Mouse (Mus musculus) thymus, postnatal 14 days (tissue): Measurements from ENCODE around the gene Atg101.

ENCODE experiments used
- DNase-seq: peaks from one replicate; pipeline ENCODE4 v3.0.0; 2021

The Atg101 gene

DNA sequence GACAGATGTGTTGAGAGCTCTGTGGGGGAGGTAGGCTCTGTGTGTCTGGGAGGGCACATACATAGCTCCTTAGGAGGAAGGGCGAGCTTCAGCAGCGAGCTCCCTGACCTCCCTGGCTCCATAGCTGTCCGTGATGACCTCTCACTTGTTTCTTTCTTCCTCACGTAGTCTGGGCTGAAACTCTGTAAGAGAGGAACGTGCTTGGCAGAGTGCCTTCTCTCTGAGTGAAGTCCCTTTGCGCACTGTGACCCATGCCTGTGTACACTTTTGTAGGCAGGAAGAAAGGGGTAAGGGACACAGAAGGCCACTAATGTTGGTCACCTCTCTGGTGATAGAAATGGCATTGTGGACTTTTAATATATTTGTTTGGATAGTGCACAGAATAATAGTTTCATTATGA lies 3.3 kb downstream of the Atg101 start:
- no peak for DNase-seq

DNA sequence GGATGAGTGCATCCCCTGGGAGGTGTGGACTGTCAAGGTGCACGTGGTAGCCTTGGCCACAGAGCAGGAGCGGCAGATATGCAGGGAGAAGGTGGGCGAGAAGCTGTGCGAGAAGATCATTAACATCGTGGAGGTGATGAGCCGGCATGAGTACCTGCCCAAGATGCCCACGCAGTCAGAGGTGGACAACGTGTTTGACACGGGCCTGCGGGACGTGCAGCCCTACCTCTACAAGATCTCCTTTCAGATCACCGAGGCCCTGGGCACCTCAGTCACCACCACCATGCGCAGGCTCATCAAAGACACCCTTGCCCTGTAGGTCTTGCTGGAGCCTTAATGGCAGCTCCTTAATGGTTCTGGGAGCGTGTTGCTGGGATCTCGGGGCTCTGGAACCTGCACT lies 6.3 kb downstream of the Atg101 start:
- DNase-seq, result no peak

DNA sequence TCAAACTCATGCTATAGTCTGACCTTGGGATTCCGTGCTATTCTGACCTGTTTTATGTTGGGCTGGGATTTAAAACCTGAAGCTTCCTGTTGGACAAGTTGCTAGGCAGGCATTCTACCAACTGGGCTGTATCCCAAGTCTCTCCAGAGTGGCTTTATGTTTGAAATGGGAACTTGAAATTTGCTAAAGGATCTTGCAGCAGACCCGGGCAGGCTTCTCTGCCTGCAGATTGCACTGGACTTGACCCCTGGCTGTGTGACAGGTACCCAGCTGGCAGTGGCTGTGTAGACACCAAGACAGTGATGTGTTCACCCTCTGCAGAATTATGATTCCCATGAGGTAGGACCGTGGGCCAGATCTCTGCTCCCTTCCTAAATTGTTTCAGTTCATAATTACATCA lies 7.9 kb downstream of the Atg101 start:
- DNase-seq, result no peak

DNA sequence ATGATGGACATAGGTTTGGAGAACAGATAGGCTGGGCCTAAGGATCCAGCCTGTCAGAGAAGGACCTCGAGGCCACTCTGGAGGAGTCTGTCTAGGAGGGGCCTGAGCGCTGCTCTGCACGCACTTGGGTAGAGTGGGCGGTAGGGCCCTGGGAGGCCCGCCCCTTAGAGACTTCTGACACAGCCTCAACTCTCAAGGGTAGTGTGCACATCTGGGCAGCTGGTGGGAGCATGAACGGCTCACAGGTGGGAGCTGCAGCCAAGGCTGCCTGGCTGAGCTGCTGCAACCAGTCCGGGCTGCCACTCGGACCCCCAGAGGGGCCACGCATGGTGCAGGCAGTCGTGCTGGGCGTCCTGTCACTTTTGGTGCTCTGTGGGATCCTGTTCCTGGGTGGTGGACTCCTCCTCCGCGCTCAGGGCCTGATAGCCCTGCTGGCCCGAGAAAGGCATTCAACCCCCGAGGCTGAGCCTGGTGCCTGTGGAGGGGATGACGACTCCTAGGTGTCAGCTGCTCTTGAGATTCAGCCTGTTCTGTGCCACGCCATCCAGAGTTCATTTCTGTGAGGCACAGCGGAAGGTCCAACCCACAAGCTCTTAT lies 9.1 kb downstream of the Atg101 start, which contains the start of gene 6030408B16Rik:
Gene 6030408B16Rik, plus strand, starts transcription at position 188 of the 597 bp plus-strand sequence.
- no peak for DNase-seq

DNA sequence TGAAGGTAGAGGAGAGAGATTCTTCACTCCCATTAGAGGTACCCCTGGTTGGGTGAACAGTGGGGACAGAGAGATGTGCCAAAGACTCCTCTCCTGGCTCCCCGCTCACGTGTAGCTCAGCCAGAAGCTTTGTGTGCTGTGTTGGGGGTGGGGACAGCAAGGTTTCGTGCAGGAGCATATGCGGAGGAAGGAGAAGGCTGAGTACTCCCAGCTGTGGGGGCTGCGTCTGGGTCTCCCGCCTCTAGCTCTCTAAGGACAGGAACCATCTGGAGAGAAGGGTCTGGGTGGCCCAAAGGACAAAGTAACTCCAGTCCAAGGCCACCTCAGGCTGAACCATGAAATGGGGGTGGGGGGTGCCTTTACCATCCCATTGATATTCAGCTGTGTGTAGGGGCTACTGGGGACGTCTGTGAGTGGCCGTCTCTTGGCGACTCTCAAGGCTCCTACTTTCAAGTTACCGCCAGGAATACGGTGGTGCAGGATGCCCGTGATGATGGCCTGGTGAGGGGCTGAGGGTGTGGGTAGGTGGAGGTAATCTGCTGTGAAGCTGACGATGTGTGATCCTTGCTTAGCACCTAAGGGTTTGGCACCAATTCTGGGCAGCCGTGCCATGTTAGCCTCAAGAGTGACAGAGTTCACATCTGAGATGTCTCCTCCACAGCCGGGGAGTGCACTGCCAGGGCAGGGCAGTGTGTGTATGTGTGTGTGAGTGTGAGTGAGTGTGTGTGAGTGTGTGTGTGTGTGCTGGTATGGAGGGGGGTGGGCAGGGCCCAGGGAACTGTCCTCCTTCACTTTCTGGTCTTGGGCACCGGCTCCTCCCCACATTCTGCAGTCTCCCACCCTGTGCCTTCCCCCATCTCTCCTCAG lies 10.2 kb downstream of the Atg101 start:
- DNase-seq, result no peak

DNA sequence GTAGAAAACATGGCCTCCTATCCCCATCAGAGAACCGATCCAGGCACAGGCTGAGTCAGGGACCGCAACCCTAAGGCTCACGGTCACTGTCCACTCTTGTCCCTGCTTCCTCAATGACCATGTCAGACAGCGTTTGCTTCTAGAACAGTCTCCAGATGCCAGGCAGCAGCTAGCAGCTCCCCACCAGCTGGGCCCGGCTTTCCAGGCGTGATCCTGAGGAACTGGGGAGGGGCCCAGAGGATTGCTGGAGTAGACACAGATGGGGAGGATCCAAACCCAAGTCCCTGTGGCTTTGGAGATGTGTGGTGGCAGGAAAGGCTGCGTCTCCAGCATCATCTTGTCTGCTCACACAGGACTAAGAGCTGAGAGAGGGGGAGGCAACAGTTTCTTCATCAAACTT lies 11.0 kb downstream of the Atg101 start:
- no peak for DNase-seq

DNA sequence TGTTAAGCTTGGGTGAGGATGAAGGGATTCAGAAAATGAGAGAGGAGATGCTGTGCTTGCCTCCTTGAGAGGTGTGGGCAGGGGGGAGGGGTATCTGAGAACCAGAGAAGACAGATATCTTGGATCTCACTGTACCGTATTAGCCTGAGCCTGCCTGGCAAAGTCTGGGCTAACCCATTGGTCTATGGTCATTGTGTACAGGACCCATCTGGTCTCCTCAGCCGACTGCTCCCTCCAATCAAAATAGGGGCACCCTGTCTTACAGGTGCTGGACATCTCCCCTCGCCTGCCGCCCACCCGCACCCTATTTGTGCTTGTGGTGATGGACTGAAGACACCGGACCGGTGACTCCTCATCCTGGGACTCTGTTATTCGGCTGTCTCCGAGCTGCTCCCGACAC lies 11.5 kb downstream of the Atg101 start:
- no peak for DNase-seq

DNA sequence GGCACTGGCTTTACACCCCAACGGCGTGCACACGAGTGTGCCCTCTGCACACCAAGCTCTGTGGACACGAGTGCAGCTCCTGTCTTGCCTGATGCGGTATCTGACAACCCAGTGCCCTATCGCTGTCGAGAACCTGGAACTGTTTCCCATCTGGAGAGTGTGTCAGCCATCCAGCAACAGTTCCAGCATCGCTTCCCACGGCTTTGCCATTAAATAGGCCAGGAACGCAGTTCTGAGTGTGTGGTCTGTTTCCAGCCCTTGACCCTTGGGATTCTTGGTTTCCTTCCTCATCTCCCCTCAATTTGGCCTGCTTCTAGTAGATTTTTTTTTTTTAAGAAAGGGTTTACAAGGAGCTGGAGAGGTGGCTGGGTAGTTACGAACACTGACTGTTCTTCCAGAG lies 12.0 kb downstream of the Atg101 start:
- no peak for DNase-seq

DNA sequence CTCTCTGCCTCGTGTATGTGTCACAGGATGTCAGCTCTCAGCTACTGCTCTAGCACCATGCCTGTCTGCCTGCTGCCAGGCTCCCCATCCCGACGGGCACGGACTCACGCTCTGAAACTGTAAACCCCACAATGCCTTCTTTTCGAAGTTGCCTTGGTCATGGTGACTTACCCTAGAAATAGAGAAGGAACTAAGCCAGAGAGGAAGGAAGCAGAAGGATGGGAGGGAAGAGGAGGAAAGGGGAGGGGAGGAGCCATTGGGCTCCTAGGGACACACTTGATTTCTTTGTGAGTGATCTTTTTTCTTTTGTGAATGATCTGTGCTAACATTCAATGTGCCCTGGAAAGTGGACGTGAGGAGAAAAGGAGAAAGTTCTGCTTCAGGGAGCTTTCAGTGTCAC lies 13.9 kb downstream of the Atg101 start:
- no peak for DNase-seq

DNA sequence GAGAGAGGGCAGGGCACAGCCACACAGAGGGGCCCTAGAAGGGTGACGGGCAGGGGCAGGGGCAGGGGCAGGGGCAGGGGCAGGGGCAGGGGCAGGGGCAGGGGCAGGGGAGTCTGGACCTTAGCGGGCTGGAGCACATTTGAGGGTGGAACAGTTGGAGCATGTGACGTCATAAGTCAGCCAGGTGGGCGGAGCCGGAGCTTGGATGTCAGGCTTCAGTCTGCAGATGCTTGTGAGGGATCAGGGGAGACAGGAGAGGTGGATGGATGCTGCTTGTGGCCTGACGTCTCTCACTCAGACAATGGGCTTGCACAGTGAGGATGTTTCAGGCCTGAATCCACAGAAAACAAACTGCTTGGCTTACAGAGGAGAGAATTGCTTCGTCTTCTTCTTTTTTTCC lies 14.5 kb downstream of the Atg101 start:
- peak; percentile 20 for DNase-seq

DNA sequence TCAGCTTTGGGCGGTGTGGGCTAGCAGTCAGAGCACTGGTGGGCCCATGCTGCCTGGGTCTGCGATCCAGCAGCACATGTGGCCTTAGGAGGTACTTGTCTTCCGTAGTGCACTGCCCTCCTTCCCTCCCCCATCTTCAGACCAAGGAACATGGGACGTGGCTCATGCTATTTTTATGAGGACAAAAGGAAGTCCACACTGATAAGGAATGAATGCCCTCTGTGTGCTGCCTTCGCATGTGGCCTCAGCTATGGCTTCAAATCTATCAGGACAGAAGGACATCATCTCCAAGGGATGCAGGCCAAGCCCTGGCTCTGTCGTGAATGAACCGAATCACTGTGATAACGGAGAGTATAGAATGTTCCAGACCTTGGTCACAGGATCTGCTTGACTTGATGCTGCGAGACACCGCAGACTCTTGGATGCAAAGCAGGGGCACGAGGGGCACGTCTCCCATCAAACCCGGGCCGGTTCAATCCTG lies 15.4 kb downstream of the Atg101 start:
- no peak for DNase-seq

DNA sequence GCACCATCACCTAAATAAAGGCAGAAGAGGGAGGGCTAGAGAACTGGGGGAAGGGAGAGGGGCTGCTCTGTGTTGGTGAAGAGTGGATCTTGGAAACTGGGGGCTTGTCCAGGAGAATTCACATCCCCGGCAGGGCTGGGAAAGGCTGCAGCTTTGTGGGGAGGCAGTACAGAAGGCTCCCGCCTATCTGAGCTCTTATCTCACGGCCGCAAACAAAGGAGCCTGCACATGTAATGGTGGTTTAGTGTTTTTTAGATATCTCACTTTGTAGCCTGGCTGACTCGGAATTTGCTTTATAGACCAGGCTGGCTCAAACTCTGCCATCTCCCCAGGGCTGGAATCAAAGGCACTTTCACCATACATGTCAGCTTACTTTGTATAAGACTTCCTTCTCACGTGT lies 16.1 kb downstream of the Atg101 start:
- DNase-seq, result no peak

DNA sequence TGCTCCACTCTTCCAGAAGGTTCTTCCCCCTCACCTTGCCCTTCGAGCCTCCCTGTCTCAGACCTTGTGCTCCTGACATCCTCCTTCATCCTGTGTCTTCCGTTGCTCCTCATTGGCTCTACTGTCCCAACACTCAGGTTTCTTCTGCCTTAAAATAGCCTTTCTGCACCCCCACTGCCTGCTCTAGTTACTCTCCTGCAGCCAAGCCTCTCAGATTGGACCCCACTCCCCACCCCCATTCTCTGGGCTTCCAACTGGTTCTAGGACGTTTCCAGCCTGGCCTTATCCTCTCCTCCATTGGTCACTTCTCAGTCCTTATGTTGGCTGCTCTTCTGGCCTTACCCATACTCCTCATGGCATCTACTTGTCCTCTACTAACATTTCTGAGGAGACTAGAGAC lies 18.1 kb downstream of the Atg101 start:
- DNase-seq, result no peak

DNA sequence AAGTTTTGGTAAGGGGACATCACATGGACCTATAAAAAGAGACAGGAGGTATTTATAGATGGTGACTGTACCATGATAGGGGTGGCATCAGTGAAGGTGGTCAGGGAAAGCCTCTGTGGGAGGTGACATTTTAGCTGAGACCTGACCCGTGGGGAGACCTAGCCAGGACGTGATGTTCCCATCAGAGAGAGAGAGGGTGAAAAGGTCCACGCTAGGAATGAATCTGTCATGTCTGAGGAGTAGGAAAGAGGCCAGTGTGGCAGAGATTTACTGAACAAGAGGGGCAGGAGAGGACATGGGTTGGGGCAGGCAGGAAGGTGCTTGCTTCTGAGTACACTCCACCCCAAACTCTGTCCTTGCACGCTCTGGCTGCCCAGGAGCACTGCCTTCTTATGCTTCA lies 19.8 kb downstream of the Atg101 start:
- no peak for DNase-seq

DNA sequence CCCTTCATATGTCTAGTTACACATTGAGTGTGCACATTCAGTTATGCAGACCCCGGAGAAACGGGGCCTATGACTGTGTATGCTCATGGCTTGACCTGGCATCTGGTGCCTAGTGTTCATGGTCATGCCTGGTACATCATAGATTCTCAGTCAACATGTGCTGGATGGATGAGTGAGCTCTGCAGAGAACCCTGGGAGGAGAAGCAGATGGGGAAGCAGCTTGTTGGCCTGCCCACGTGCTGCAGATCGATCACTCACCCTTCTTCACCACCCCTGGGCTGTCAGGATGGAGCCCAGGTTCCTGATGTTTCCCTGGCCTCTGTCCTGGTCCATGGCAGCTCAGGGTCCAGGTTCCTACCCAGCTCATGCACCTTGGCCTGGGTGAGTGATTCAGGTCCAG lies 22.4 kb downstream of the Atg101 start:
- DNase-seq, result no peak

DNA sequence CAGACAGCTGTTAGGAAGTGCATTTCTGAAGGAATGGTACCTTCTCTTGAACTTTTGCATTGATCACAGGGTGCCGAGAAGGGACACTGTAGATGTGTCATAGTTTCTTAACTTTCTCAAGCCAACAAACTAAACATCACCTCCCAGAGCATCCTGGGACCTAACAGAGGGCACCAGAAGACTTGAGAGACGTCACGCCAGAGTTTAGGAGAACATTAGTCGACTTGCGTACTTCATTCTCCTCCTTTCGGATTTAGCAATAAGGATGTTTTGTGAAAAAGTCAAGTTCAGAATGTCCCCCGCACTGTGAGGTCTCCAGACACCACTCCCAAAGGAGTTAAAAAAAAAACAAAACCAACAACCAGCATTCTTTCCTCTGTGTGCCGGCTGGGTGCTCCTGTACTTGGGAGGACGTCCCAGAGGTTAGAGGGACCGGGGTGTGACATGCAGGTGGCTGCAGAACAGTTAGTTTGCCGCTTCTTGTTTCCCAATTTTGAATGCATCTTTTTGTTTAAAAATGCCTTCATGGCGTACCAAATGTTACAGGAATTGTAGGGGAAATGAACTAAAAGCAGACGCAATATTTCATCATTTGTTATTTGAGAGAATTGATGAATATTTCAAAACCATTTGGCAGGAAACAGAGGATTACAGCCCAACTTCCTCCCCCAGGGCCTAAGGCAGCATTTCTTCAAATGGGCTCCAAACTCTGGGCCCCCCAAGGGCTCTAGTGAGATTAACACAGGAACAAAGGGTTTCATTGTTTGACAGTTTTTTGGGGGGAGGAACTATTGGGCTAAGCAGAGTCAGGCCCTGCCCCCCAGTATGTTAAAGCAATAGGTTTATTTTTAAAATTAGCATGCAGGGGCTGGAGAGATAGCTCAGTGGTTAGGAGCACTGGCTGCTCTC lies 24.6 kb downstream of the Atg101 start:
- no peak for DNase-seq

DNA sequence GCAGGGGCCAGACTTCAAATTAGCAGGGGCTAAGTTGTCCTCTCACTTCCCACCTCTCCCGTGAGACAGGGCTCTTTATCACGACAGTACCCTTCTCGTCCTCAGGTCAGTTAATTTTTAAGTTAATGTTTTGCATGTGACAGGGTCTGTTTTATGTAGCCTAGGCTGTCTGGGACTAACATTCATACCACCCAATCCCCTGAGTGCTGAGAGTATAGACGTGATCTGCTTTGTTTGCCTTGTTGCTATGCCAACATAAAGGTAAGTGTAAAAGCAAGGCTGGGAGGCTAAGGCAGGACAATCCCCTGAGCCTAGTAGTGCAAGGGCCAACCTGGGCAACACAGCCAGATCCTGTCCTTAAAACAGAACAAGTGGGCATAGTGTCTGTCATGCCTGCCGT lies 25.4 kb downstream of the Atg101 start:
- DNase-seq, result no peak

DNA sequence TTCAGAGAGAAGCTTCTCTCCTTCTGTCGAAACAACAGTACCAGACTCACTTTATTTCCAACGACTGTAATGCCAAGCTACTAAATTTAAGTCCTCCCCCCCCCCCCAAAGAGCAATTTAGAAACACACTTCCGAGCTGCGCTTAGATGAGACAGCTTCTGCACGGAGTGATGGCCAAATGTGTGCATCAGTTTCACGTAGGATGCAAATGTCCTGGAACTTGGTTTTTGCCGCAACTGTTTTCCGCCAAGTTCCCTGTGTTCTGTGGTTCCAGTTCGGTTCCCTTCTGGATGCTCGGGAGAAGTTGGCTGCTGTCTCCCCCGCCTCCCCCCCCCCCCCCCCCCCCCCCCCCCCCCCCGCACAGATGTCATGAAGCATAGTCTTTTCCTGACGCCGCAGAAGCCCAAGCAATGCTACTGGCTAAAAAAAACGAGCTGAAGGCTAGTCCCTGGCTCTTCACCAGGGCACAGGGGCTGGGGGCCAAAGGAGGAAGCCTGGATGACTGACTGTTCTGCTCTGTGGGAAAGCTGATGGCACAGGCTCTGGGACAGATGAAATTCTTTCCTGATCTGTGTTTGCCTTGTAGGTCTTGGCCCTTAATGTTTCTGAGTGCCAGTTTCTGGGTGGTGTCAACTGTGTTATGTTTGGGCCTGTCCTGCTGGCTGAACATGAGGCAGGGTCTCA lies 27.2 kb downstream of the Atg101 start:
- no peak for DNase-seq

DNA sequence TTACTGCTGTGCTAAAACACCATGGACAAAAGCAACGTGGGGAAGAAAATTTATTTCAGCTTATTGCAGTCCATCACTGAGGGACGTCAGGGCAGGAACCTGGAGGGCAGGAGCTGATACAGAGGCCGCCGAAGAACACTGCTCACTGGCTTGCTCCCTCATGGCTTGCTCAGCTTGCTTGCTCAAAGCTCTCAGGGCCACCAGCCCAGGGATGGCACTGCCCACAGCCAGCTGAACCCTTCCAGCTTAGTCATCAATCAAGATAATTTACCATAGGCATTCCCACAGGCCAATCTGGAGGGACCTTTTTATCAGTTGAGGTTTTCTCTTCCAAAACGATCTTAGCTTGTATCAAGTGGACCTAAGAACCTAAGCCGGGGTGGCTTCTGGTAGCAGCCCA lies 27.9 kb downstream of the Atg101 start:
- no peak for DNase-seq

DNA sequence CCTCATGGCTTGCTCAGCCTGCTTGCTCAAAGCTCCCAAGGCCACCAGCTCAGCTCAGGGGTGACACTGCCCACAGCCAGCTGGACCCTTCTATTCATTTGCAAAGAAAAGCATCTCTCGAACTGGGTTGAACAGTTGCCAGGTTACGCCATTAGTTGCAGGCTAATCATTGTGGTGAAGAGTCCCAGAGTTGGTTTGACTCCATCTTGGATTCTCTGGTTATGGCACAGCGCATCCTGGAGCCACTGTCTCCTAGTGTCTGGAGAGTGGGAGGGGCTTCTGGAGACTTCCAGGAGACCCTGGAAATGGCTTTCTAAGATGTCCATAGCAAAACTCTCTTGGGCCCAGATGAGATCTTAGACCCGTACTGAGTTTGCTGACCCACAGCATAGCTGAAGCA lies 31.3 kb downstream of the Atg101 start:
- DNase-seq, result no peak

DNA sequence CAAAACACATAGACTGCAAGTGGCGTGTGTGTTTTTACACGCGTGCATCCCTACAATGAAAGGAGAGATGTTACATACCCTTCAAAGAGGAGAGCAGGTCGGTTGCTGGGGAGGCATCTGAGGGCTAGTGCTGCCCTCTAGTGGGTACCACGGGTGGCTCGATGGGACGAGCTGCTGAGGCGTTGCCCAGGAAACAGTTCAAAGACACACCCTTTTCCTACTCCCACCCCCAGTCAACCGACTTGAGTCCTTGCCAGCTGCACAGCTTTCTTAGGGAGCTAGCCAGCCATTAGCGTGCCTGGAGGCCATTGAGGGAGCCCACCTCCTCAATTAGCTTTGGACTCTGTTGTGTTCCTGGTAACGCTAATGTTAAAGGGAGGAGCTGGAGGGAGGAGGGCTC lies 31.8 kb downstream of the Atg101 start:
- peak; percentile 91 for DNase-seq

DNA sequence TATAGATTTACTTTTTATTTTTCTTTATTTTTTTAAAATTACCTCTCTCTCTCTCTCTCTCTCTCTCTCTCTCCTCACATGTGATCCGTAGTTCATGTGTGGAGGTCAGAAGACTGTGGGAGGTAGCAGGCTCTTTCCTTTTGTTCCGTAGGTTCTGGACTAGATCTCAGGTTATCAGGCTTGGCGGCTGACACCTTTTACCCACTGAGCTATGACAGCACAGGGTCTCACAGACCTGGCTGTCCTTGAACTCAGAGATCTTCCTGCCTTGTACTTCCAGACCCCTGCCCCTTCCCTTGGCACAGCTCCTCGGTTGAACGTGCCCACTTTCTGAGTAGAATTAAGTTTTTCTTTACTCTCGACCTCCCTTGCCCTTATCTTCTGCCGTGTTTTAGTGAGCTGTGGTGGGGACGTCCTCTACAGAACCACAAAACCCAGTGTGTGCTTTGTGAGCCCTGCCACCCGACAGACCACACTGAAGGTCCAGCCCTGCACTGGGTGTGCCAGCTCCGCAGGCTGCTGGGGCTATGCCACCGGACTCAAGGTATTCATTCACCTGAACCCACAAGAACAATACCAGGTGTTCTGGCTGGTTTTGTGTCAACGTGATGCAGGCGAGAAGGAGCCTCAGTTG lies 32.3 kb downstream of the Atg101 start:
- DNase-seq, result no peak
